Mouse (Mus musculus): ENCODE data around the gene Rcor2.

The Rcor2 gene

DNA sequence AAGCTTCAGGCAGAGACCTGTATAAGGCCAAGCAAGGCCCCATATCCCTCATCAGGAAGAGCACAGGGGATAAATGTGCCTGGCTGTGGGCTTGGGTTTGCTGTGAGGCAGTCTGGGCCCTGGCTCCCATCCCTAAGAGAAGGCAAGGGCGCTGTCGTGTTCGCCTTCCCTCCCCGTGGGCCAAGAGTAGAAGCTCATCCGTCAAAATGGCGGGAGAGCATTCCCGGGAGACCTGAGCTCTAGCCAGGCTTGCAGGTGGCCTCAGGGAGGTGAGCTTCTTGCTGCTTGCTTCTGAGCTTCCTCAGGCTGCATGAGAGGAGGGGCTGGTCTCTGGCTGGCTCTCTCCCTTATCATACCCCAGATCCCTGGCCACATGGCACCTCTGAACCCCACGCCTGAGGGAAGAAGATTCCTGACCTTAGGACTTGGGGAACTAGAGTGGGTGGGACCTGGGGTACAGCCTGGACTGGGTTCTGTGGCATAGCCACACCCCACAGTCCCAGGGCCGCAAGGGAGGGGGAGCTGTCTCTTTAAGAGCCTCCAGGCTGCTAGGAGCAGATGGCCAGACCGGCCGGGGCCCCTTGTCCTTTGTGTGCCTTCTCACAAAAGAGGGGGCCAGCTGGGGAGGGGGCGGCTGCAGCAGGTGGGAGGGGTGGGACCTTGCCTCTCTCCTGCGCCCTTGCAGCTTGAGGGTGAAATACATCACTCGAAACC, 1.5 kb upstream of the Rcor2 start:
- no peak for DNase-seq

DNA sequence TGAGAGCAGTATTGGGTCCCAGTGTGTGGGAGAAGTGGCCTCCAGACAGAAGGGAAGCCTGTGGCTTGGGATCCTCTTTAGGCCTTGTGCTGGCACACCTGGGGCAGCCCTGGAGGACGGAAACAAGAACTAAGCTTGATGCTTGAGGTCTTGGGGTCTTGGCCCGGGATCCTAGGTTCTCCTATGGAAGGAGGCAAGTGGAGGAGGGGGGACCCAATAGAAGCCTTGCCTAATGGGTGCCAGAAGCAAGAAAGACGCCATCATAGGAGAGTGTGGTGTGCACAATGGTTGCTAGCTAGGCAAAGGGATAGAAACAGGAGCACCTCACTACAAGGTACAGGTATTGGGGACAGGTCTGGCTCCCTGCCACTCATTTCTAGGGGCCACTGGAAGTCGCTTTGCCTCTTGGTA, 699 bp upstream of the Rcor2 start:
- DNase-seq: no peak

DNA sequence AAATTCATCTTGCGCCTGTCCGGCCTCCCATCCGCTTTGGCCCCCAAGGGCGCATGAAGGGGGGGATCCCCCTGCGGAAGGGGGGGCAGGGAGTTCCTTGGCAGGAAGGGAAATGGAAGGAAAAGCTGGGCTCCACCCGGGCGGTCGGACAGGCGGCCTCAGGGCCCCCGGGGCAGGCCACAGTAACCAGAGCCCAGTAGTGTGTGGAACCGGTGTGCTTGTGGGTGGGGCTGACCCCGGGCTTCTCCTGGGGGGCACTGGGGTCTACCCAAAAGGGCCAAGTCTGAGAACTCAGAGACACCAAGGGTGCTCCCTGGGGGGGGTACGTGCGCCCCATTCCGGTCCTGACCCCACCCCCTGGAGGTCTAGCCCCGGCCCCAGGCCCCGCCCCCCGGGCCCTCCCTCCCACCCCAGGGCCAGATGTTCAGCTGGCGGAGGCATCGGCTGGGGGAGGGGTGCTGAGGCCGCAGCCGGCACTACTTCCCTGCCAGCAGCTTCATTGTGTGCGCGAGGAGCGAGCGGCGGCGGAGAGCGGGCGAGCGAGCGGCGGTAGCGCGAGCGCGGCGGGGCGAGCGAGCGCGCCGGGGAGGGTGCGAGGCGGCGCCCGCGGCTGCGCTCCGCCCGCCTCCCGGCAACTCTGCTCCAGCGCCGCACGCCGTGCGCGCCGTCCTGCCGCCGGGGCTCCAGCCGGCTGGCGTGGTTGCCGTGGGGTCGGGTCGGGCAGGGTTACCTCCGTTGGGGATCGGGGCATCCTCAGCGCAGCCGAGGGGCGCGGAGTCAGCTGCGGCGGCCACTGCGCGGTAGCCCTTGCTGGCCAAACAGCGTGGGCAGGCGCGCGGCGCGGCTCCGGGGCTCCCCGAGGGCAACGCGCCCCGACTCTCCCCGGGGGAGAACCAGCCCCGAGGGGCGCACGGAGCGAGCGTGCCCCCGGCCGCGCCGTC, 926 bp downstream of the Rcor2 start:
- peak; percentile 56 to 58 for DNase-seq

DNA sequence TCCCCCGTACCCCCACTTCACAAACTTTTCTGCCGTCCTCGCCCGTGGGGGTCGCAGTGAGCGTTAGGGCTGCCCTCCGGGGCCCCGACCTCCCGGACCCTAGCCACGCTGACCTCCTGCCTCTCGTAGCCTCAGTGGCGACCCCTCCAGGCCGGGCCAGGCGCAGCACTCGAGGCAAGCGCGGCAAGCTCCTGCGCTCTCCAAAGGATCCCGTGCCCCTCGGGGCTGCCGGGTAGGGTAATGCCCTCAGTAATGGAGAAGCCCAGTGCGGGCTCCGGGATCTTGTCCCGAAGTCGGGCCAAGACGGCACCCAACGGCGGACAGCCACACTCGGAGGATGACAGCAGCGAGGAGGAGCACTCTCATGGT, 1.6 kb downstream of the Rcor2 start:
- DNase-seq: peak; percentile 42 to 65

DNA sequence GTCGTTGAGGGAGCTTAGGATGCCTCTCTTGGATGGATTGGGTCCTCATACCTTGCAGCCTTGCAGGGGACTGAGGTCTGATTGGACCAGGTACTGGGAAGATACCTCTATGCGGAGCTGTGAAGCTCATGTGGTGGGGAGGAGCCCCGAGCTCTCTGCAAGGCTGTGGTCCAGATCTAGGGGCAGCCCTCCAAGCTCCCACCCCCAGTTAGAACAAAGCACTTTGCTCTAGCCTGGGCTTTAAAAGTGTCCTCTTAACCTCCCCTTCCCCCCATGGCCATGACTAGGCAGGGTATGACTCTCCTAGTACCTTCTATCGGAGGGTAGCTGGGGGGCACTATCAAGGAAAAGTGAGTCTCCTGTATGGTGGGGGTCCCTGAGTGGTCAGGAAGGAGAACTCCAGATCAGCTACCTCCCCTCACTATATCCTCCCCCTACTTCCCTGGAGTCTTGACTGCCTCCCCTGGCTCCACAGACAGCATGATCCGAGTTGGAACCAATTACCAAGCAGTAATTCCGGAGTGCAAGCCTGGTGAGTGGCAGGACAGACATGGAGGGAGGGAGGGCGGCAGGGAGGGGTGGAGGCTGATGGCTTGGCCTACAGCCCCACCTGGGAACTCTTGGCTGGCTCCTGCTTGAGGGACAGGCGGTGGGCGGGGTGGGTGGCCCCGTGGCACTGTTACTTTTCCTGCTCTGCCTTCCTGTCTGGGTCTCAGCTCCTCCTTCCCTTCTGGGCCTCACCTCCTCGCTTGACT, 2.3 kb downstream of the Rcor2 start:
- no peak for DNase-seq

DNA sequence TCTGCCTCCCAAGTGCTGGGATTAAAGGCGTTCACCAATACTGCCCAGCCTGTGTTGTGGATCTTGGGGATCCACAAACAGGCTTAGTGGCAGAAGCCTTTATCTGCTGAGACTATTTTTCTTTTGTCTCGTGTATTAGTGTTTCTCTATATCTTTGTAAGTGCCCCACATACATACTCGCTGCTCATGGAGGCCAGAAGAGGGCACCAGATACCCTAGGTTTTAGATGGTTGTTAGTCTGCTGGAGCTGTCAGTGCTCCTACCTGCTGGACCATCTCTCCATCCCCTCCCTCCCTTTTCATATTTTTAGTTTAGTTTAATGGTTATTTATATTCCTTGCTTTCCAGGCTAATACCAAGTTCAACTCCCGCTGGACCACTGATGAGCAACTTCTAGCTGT, 6.4 kb downstream of the Rcor2 start:
- DNase-seq: no peak

DNA sequence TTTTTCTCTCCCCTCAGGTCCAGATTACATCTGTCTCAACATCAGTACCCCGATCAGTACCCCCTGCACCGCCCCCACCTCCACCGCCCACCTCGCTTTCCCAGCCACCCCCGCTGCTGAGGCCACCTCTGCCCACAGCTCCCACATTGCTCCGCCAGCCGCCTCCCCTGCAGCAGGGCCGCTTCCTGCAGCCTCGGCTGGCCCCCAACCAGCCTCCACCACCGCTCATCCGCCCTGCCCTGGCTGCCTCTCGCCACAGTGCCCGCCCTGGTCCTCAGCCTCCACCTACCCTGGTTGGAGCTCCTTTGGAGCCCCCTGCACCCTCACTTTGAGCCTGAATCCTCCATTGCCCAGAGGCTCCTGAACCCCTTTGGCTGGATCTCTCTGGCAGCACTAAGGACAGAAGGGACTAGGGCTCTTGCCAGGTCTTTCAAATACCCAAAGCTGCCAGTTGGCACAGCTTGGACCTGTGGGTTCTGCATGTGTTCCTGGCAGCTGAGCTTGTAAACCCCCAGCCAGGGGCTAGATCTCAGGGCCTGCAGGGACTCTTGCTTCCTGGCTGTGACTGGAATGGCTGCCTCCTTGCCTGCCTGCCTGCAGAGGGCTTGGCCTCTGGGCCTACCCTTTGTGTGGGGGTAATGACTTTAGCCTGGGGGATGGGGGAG, 7.3 kb downstream of the Rcor2 start:
- no peak for DNase-seq

DNA sequence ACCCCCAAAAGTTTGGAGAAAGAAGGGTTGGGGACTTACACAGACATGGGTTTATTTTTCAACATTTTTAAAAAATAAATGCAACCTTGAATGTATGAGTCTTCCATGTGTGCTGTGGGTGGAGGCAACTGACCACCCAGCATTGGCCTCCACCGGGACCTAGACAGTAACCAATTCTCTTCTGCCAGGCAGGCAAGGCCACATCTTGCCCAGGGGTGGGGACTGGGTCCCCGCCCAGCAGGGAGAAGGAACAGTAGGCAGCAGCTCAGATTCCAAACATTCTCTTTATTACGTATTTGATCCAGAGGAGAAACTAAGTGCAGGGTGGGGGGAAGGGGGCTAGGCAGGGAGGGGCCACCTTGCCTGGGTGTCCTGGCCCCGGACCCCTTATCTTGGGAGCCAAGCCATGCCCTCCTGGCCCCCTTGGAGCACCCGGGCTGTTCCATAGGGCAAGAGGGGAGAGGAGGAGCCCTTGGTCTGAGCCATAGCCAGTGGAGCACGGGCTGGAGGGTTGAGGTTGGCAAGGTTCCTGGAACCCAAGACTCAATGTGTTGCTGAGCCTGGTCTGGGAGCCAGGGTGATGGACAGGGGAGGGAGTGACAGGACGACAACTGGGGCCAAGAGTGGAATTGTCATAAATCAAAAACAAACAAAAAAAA, 8.1 kb downstream of the Rcor2 start:
- DNase-seq: no peak

DNA sequence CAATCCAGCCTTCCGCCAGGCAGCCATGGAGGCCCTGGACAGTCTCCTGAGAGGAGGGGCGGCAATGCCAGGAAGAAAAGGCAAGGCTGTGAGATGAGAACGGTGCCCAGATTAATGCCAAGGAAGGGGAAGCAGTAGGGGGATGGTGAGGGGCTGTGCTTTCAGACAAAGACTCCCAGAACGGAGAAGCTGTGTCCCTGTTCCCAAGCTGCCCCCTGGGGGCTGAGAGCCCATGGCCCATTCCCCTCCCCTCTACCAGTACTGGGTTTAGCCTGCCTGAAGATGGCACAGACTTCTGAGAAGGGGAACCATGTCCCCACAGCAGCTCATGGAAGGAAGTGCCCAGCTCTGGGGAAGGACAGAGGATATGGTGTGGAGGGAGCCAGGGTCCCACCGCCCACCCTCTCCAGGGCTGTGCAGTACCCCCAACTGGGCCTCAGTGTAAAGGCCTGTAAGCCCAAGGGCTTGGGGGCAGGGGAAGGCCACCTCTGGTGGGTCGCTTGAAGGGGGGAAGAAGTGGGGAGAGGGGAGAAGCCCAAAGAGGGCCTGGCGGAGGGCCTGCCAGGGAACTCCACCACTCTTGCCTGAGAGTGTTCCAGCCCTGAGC, 9.0 kb downstream of the Rcor2 start:
- no peak for DNase-seq

DNA sequence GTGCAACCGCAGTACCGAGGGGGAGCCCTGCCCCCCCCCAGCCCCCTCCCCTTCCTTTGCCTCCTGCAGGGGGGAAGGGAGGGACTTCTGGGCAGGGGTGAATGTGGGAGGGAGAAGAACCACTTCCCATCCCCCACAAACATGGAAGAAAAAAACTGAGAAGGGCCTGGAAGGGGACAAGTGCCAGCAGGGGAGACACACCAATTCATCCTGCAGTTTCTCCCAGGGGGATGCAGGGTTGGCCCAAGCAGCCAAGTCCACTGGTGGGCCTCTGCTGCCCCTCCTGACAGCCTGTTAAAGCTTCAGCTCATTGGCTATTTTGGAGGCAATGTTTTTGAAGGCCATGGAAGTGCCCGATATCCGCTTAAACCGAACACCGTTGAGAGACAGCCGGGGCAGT, 9.7 kb downstream of the Rcor2 start:
- no peak for DNase-seq

DNA sequence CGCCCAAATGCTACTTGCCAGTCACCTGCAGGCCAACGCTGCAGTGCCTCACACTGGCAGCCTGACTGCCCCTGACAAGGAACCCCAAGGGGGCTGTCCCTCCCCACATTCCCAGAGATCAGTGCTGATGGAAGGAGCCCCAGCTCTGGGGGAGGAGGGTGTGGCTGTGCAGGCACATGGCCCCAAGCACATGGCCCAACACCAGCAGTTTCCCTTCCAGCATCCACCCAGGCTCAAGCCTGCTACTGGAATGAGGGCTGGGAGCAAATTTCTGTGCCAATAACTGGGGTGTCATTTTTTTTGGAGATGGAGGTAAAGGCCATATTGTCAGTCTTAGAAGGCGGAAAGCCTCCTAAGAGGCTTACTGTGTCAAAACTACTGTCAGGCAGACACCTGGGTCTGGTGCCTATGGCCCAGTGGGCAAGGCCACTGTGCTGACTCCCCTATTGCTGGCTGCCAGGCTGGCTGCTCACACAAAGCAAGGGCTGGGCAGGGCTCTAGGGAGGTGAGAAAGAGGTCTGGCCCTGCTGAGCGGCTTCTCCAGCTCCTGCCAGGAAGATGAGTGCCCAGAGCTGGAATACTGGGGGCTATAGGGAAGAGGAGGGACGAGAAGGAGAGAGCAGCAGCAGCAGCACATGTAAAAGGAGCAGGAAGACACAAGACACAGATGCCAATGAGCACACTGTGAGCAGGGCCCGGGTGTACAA, 11.2 kb downstream of the Rcor2 start:
- no peak for DNase-seq

DNA sequence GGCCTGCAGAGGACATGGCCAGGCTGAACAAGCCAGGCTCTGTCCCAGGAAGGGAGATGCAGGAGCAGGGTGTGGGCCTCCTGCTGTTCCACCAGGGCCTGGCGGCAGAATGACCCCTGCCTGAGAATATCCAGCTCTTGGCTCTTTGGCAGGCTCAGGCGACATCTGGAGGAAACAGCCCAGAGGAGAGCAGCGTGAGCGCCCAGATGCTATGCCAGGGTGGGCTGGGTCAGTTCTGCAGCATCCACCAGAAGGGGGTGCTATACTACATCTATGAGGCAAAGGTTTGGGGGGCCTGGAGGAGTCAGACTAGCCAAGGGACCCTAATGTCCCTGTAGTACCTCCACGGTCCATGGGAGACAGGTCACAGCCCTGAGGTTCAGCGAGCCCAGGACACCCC, 12.0 kb downstream of the Rcor2 start:
- DNase-seq: peak in 1 of 2 experiments; percentile 46

DNA sequence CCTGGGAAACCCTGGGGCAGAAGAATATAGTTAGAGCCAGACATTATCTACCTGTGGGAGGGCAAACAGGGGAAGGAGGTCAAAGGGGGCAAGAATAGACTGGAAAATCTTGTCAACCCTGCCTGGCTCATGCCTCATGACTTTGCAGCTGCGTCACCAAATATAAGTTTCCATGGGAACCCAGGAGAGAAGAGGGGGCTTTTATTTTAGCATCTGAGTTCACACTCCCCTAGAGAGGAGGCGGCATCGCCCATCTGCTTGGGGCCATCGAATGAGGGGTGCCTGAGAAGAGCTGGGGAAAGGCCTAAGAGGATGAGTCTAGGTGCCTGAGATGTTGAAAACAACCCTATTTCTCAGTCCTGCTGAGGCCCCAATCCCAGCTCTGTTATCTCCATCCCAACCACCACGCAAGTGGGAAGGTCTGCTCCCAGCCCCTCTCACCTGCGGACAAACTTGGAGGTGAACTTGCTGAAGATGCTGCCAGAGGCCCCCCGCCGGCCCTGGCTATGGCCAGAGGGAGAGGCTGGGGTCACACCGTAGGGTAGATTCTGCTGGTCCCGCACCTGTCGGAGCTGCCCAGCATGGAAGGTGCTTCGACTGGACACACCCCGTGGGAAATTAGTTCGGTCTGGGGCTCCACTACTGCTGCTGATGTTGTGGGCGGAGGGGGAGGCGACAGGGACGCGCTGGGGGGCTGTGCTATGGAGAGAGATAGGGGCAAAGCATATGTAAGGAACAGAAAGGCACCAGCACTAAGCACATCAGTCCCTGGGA, 13.6 kb downstream of the Rcor2 start:
- DNase-seq: no peak

DNA sequence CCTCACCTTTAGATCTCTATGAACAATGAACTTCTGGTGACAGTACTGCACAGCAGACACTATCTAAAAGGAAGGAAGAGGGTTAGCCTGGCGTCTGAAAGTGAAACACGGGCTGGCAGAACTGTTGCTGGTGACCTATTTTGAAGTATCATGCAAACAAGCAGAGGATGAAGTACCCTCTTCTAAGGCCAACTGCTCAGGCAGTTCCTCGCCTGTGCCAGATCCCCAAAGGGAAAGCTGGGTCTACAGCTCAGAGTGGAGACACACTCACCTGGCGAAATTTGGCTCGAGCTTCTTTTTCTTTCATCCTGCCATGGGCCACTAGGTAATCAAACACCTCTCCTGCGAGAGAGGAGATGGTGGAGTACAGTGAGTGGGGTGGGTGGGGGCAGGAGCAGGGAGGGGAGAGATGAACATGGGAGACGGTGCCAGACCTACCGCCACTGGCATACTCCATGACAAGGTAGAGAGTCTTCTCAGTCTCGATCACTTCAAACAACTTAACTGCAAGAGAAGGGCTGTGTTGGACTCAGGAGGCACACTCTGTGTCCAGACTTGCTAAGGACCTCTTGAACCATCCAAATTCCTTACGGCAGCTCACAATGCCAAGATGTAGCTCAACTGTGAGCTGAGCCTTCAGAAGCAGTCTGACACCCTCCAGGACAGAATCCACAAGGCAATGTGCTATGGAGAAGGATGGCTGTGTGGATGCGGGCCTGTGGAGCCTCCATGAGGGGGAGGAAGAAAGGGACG, 19.6 kb downstream of the Rcor2 start:
- no peak for DNase-seq

DNA sequence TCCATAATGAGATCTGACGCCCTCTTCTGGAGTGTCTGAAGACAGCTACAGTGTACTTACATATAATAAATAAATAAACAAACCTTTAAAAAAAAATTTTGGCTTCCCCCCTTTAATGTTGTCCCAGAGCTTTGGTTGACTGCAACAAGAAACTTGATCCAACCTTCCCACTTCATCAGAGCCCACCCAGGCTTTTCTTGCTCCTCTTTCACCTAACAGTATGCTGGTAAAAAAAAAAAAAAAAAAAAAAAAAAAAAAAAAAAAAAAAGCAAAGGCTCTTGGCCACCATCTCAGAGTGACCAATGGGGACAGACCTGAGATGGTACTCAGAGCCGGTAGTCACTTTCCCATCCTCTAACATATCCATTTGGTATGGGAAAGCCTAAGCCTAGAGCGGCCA, 21.2 kb downstream of the Rcor2 start:
- no peak for DNase-seq

DNA sequence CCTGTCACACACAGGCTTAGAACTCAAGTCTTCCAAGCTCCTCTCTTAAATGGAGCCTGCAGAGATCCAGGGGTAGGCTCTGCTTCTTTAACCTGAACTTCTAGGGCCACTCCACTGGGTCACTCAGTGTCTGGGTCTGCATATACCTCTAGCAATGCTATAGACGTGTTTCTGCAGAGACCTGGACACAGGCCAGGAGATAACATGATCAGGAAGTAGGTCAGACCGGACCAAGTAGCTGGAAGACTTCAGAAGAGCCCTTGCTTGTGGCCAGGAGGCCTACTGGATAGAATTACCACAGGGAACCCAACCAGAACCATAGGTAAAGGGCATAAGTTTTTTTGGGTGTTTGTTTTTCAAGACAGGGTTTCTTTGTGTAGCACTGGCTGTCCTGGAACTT, 22.6 kb downstream of the Rcor2 start:
- no peak for DNase-seq

DNA sequence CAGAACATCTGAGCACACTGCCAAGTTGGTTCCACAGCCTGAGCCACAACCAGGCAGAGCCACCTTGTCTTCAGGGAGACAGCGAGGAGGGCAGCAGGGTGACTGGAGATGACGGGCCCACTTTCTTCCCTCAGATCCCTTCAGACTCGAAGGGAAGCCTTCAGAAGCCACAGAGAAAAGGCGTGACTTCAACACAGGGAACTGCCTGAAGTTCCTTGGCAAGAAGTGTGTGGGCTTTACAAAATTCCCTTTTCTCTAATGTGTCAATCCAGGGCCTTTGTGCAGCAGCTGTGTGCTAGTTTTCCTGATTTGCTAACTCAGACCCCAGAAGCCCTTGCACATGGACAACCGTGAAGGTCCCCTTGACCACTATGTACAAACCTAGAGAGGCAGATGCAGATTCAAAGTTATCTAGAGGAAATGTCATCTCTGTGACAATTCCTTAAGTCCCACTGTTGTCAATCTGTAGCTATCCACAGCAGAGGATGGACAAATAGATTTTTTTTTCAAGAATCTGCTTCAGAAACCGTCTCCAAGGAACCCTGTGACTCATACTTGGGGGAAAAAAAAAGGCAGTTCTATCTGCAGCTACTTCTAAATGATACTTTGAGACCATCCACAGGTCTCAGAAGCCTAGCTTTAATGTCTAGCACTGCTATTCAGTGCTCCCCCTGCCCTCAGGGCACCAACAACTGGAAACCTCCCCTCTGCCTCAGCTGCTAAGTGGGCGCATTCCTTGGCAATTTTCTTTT, 25.0 kb downstream of the Rcor2 start:
- DNase-seq: no peak

DNA sequence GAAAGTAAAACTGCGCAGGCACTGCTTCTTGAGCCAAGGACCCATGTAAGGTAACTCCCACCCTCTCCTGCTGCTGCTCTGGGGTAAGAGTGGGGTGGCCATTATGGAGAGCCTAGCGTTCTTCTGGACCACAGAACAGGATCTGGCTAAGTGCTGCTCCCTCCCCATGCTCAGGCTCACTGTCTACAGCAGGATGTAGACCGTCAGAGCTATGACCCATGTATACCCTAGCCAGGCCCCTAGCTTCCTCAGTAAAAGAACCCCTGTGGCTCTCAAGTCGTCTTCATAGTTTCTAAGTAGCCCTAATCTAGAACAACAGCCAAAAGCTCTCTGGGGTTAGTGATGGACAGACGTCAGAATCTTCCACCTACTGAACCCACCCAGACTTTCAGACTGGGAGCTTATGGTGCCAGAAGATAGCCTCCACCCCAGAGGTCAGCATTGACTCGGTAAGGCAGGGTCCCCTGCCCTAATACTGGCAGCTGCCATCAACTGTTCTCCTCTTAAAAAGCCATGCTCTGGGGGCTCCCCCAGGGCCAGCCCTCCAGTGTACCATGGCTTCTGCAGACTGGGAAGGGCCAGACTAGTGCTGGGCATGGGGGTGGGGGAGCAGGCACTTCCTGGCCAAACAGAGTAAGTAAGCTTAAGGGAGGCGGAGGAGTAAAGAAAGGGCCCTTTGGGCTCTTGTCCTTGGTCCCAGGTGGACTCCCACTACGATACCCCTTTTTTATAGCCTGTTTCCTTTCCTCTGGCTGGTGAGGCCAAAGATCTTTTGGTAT, 27.2 kb downstream of the Rcor2 start:
- peak in 1 of 2 experiments; percentile 47 for DNase-seq

Data from kidney, adult 8-10 months (tissue).